Mouse (Mus musculus) heart, embryonic 16.5 days (tissue): ENCODE measurements around the gene Sgpl1. TPM values are rescaled to one million over a fixed set of nuclear protein-coding genes. Genes with fewer than 3 reads are reported as not detected.

Experiments used
- ATAC-seq: fragments of 200-750 bp; cut with Nextera tagmentation; replicated peaks from 2 replicates; pipeline ENCODE4 v1.8.0; 2017; ENCODE audit warnings: moderate number of reproducible peaks; ENCODE audit not compliant: insufficient read depth, low FRiP score; ENCODE audit errors: extremely low read depth
- H3K27ac ChIP-seq: fragments of 300-500 bp; sonication (generic); 2 replicates; pipeline ENCODE4 v1.5.1; 2014; ENCODE audit warnings: mild to moderate bottlenecking, low read length, control low read depth, moderate library complexity
- H3K27me3 ChIP-seq: fragments of 300-500 bp; sonication (generic); 2 replicates; pipeline ENCODE4 v1.6.1; 2014; ENCODE audit warnings: low read length, mixed read lengths; ENCODE audit not compliant: control insufficient read depth, insufficient read depth
- H3K36me3 ChIP-seq: fragments of 300-500 bp; sonication (generic); 2 replicates; pipeline ENCODE4 v1.6.1; 2014; ENCODE audit not compliant: control insufficient read depth, insufficient read depth
- H3K4me1 ChIP-seq: fragments of 300-500 bp; sonication (generic); 2 replicates; pipeline ENCODE4 v1.6.1; 2014; ENCODE audit warnings: low read length, mixed read lengths; ENCODE audit not compliant: control insufficient read depth, insufficient read depth
- H3K4me2 ChIP-seq: fragments of 300-500 bp; sonication (generic); 2 replicates; pipeline ENCODE4 v1.6.1; 2014; ENCODE audit warnings: low read depth, mild to moderate bottlenecking, control low read depth, low read length
- H3K4me3 ChIP-seq: fragments of 300-500 bp; sonication (generic); 2 replicates; pipeline ENCODE4 v1.5.1; 2014; ENCODE audit warnings: mild to moderate bottlenecking, control low read depth, low read length
- H3K9ac ChIP-seq: fragments of 300-500 bp; sonication (generic); 2 replicates; pipeline ENCODE4 v1.6.1; 2014; ENCODE audit warnings: low read length, control low read depth
- H3K9me3 ChIP-seq: fragments of 300-500 bp; sonication (generic); replicated peaks from 2 replicates; pipeline ENCODE4 v1.6.1; 2016; ENCODE audit warnings: low read length; ENCODE audit not compliant: control insufficient read depth
- WGBS: fragments of 180-500 bp; shearing (Covaris S2); extraction: QIAGEN DNeasy Blood & Tissue Kit; methylation state at CpG from one replicate; pipeline ENCODE4 v1.1.7; 2014; 5-methylcytosine and 5-hydroxymethylcytosine counted together
- polyA plus RNA-seq: library from polyadenylated mRNA; unstranded; fragments of >200 nt; fragmentation: Nextera tagmentation; extraction: Ambion mirVana; gene quantifications from 2 replicates; pipeline ENCODE4 v1.2.1, GENCODE M21; 2015

Gene Sgpl1
- polyA plus RNA-seq: 35.5 and 41.1 TPM in 2 replicates

- H3K36me3 ChIP-seq: no peaks in the 10 kb centered on the region
- H3K27ac ChIP-seq: peak within 1 kb of the TSS; percentile 93
- peak within 1 kb of the TSS; percentile 100 for H3K4me2 ChIP-seq
- H3K9me3 ChIP-seq: no peaks in the 10 kb centered on the region
- under 1% methylated on average over 82 of the region's 82 CpGs for WGBS
- peak within 1 kb of the TSS; percentile 93 for H3K9ac ChIP-seq
- H3K4me3 ChIP-seq: peak within 1 kb of the TSS; percentile 90
- no peaks in the 10 kb centered on the region for H3K27me3 ChIP-seq
- peaks cover 8% of the 10 kb centered on the region for H3K4me1 ChIP-seq
- peak; percentile 90 for ATAC-seq
These were observed at the start of gene Sgpl1 for GRCm38 (mm10) chr10:61147157-61148040. Sgpl1 (minus strand) TSS chr10:61147703.

GRCm38 (mm10) chr10:61195718-61196291 lies 48.3 kb upstream of the Sgpl1 start:
- 73% methylated on average over 5 of the region's 5 CpGs for WGBS
- no peaks in the 10 kb centered on the region for H3K27me3 ChIP-seq
- ATAC-seq: no peak
- no peak overlapping the region for H3K4me3 ChIP-seq
- H3K4me1 ChIP-seq: no peaks in the 10 kb centered on the region; the same call in 1 of the 2 replicates
- H3K4me2 ChIP-seq: no peak overlapping the region
- H3K9ac ChIP-seq: no peak overlapping the region
- H3K36me3 ChIP-seq: no peaks in the 10 kb centered on the region
- H3K9me3 ChIP-seq: no peaks in the 10 kb centered on the region
- no peak overlapping the region for H3K27ac ChIP-seq

- Histone ChIP-seq H3K36me3 (no peaks in the 10 kb centered on the region), H3K27me3 (no peaks in the 10 kb centered on the region), H3K4me1 (no peaks in the 10 kb centered on the region; the same call in 1 of the 2 replicates), H3K9ac (no peak overlapping the region), H3K9me3 (no peaks in the 10 kb centered on the region), H3K4me3 (no peak overlapping the region), H3K4me2 (no peak overlapping the region), H3K27ac (no peak overlapping the region)
- 58% methylated on average over 8 of the region's 8 CpGs for WGBS
- peak; percentile 38; the same call in 1 of the 2 replicates for ATAC-seq
These were observed 47.7 kb upstream of the Sgpl1 start for GRCm38 (mm10) chr10:61195216-61195615.

GRCm38 (mm10) chr10:61194611-61195010 lies 47.1 kb upstream of the Sgpl1 start:
- Histone ChIP-seq H3K27me3 (no peaks in the 10 kb centered on the region), H3K4me1 (no peaks in the 10 kb centered on the region; the same call in 1 of the 2 replicates), H3K4me2 (no peak overlapping the region), H3K36me3 (no peaks in the 10 kb centered on the region), H3K9ac (no peak overlapping the region), H3K27ac (no peak overlapping the region), H3K9me3 (no peaks in the 10 kb centered on the region), H3K4me3 (no peak overlapping the region)
- 71% methylated on average over 9 of the region's 9 CpGs for WGBS
- no peak for ATAC-seq

GRCm38 (mm10) chr10:61188010-61188409 lies 40.5 kb upstream of the Sgpl1 start:
- no peak overlapping the region for H3K27ac ChIP-seq
- H3K4me3 ChIP-seq: no peak overlapping the region
- H3K9me3 ChIP-seq: no peaks in the 10 kb centered on the region
- WGBS: 41% methylated on average over 3 of the region's 3 CpGs
- H3K9ac ChIP-seq: no peak overlapping the region
- H3K36me3 ChIP-seq: no peaks in the 10 kb centered on the region
- H3K4me2 ChIP-seq: no peak overlapping the region
- H3K27me3 ChIP-seq: 0 out of 2 replicates have a peak, but pooled peaks cover 2% of the 10 kb centered on the region
- no peak for ATAC-seq
- H3K4me1 ChIP-seq: no peaks in the 10 kb centered on the region

- Histone ChIP-seq H3K27ac (no peak overlapping the region), H3K27me3 (0 out of 2 replicates have a peak, but pooled peaks cover 2% of the 10 kb centered on the region), H3K4me2 (no peak overlapping the region), H3K4me3 (no peak overlapping the region), H3K9ac (no peak overlapping the region), H3K9me3 (no peaks in the 10 kb centered on the region), H3K36me3 (no peaks in the 10 kb centered on the region), H3K4me1 (no peaks in the 10 kb centered on the region)
- ATAC-seq: no peak
- WGBS: 78% methylated on average over 3 of the region's 3 CpGs
These were observed 39.5 kb upstream of the Sgpl1 start for GRCm38 (mm10) chr10:61187001-61187400.

- H3K4me3 ChIP-seq: no peak overlapping the region
- no peaks in the 10 kb centered on the region for H3K9me3 ChIP-seq
- H3K36me3 ChIP-seq: no peaks in the 10 kb centered on the region
- 54% methylated on average over 6 of the region's 6 CpGs for WGBS
- no peak overlapping the region for H3K9ac ChIP-seq
- H3K27ac ChIP-seq: no peak overlapping the region
- no peak overlapping the region for H3K4me2 ChIP-seq
- no peak for ATAC-seq
- H3K27me3 ChIP-seq: peaks cover 12% of the 10 kb centered on the region
- H3K4me1 ChIP-seq: peaks cover 4% of the 10 kb centered on the region
These were observed 32.4 kb upstream of the Sgpl1 start for GRCm38 (mm10) chr10:61179927-61180326.

- 84% methylated on average over 8 of the region's 8 CpGs for WGBS
- Histone ChIP-seq H3K4me2 (no peak overlapping the region), H3K36me3 (no peaks in the 10 kb centered on the region), H3K27ac (no peak overlapping the region), H3K9me3 (no peaks in the 10 kb centered on the region), H3K4me1 (peaks cover 4% of the 10 kb centered on the region), H3K4me3 (no peak overlapping the region), H3K9ac (no peak overlapping the region), H3K27me3 (peaks cover 17% of the 10 kb centered on the region)
- ATAC-seq: no peak
These were observed 31.2 kb upstream of the Sgpl1 start for GRCm38 (mm10) chr10:61178687-61179086.

GRCm38 (mm10) chr10:61177751-61178150 lies 30.2 kb upstream of the Sgpl1 start:
- no peak overlapping the region for H3K4me2 ChIP-seq
- 79% methylated on average over 4 of the region's 4 CpGs for WGBS
- ATAC-seq: no peak
- H3K9me3 ChIP-seq: no peaks in the 10 kb centered on the region
- H3K4me1 ChIP-seq: peaks cover 4% of the 10 kb centered on the region
- H3K4me3 ChIP-seq: no peak overlapping the region
- H3K36me3 ChIP-seq: no peaks in the 10 kb centered on the region
- peaks cover 20% of the 10 kb centered on the region for H3K27me3 ChIP-seq
- no peak overlapping the region for H3K9ac ChIP-seq
- H3K27ac ChIP-seq: no peak overlapping the region
